Mouse (Mus musculus): ENCODE results near the gene Gramd2. TPM values are rescaled to one million over a fixed set of nuclear protein-coding genes. Genes with fewer than 3 reads are reported as not detected.

Gramd2 gene
- polyA plus RNA-seq, 2 experiments, result 0.12 TPM; not detected in 1

DNA sequence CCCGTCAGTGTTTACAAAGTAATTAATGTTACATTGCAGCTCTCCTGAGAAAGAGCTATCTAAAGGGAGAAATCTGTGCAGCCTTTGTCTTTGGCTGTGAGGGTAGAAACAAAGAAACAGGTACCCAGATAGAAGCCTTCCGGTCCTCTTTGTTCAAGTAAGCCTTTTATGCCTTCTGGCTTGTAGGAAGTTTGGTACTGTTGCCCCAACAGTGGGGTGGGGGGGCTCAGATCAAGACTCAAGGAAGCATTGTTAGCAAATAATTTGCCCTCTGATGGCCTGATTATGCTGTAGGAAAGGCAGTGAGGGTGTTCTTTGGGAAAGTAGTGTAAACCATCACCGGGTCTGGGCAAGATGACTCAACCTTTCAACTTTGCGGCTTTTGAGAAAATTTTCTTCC, 21.8 kb upstream of the Gramd2 start:
- Histone ChIP-seq H3K4me2 (ENCODE audit: low read depth) (peak overlapping the region; percentile 77), H3K27me3 (ENCODE audit: control insufficient read depth, insufficient read depth, low read length) (peaks cover 33% of the 10 kb centered on the region), H3K27ac (no peak overlapping the region), H3K9ac (replicated peaks) (no peak overlapping the region), H3K36me3 (replicated peaks; ENCODE audit: control insufficient read depth, insufficient read depth, low read depth) (no peaks in the 10 kb centered on the region), H3K4me3 (ENCODE audit: insufficient read depth in 1 of 2, low read depth in 2 of 2, low read length in 2 of 2) (peak overlapping the region; percentile 9 to 62; a peak in 3 of 4 replicates), H3K4me1 (replicated peaks; ENCODE audit: control insufficient read depth in 2 of 2, insufficient read depth in 2 of 2, low read length in 1 of 2) (peaks cover 19 to 31% of the 10 kb centered on the region in 2 experiments), H3K9me3 (ENCODE audit: control insufficient read depth, low read length) (no peaks in the 10 kb centered on the region)
- TF ChIP-seq CTCF (IDR thresholded peaks at IDR 0.05; ENCODE audit: low read depth), result no peak
- ATAC-seq (ENCODE audit: insufficient read depth) (no peak), DNase-seq (ENCODE audit: low read depth in 3 of 3, low spot score in 3 of 3) (no peak)
- 22% methylated on average over 4 of the region's 4 CpGs for WGBS (ENCODE audit: insufficient replicate concordance)

- no peaks in the 10 kb centered on the region for H3K36me3 ChIP-seq (replicated peaks; ENCODE audit: control insufficient read depth, insufficient read depth, low read depth)
- no peak overlapping the region for H3K9ac ChIP-seq (replicated peaks)
- ATAC-seq (ENCODE audit: insufficient read depth) (peak; percentile 23; the same call in 1 of the 2 replicates), DNase-seq (ENCODE audit: low read depth in 3 of 3, low spot score in 3 of 3) (peak; percentile 65 to 79 (median 65))
- H3K27ac ChIP-seq, result no peak overlapping the region
- H3K9me3 ChIP-seq (ENCODE audit: control insufficient read depth, low read length), result no peaks in the 10 kb centered on the region
- H3K4me3 ChIP-seq (ENCODE audit: insufficient read depth in 1 of 2, low read depth in 2 of 2, low read length in 2 of 2), result no peak overlapping the region
- TF ChIP-seq EP300 (IDR thresholded peaks at IDR 0.05; ENCODE audit: low read depth), result no peak
- TF ChIP-seq CTCF (IDR thresholded peaks at IDR 0.05; ENCODE audit: low read depth), result peak; percentile 94
- H3K4me2 ChIP-seq (ENCODE audit: low read depth), result peak overlapping the region; percentile 77
- WGBS (ENCODE audit: insufficient replicate concordance), result 30% methylated on average over 14 of the region's 14 CpGs
- peaks cover 12 to 22% of the 10 kb centered on the region in 2 experiments; a peak in 3 of 4 replicates for H3K4me1 ChIP-seq (replicated peaks; ENCODE audit: control insufficient read depth in 2 of 2, insufficient read depth in 2 of 2, low read length in 1 of 2)
- H3K27me3 ChIP-seq (ENCODE audit: control insufficient read depth, insufficient read depth, low read length), result peaks cover 39% of the 10 kb centered on the region
Observed at GRCm38 (mm10) chr9:59659036-59660026, 20.6 kb upstream of the Gramd2 start.

DNA sequence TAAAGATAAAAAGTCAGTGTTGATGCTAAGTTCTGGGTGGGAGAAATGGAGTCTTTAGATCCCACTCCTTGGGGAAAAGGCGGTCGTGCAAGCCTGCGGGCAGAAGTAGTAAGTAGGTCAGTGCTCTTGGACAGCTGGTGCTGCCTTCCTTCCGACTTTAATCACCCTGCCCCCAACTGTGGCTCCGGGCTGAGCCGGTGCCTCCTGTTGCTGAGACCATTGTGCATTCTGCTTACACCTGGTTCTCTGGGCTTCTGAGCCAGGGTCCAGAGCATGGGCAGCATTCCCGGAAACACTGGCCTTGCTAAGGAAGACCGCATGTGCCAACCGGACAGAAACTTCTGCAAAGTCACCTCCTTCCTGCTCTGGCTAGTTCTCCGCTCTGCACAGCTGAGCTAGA, 19.5 kb upstream of the Gramd2 start:
- H3K4me1 ChIP-seq (replicated peaks; ENCODE audit: control insufficient read depth in 2 of 2, insufficient read depth in 2 of 2, low read length in 1 of 2), result peaks cover 12 to 22% of the 10 kb centered on the region in 2 experiments; a peak in 3 of 4 replicates
- 38% methylated on average over 10 of the region's 10 CpGs for WGBS (ENCODE audit: insufficient replicate concordance)
- H3K4me2 ChIP-seq (ENCODE audit: low read depth), result no peak overlapping the region; the same call in 1 of the 2 replicates
- TF ChIP-seq CTCF (IDR thresholded peaks at IDR 0.05; ENCODE audit: low read depth) (no peak), EP300 (IDR thresholded peaks at IDR 0.05; ENCODE audit: low read depth) (no peak)
- DNase-seq (ENCODE audit: low read depth in 3 of 3, low spot score in 3 of 3) (no peak), ATAC-seq (ENCODE audit: insufficient read depth) (no peak)
- no peaks in the 10 kb centered on the region for H3K36me3 ChIP-seq (replicated peaks; ENCODE audit: control insufficient read depth, insufficient read depth, low read depth)
- H3K4me3 ChIP-seq (ENCODE audit: insufficient read depth in 1 of 2, low read depth in 2 of 2, low read length in 2 of 2), result no peak overlapping the region
- H3K27me3 ChIP-seq (ENCODE audit: control insufficient read depth, insufficient read depth, low read length), result peaks cover 39% of the 10 kb centered on the region
- no peaks in the 10 kb centered on the region for H3K9me3 ChIP-seq (ENCODE audit: control insufficient read depth, low read length)
- H3K9ac ChIP-seq (replicated peaks), result no peak overlapping the region
- no peak overlapping the region for H3K27ac ChIP-seq

- Histone ChIP-seq H3K4me1 (replicated peaks; ENCODE audit: control insufficient read depth in 2 of 2, insufficient read depth in 2 of 2, low read length in 1 of 2) (peaks cover 12 to 19% of the 10 kb centered on the region in 2 experiments; a peak in 3 of 4 replicates), H3K27ac (no peak overlapping the region), H3K9me3 (ENCODE audit: control insufficient read depth, low read length) (no peaks in the 10 kb centered on the region), H3K27me3 (ENCODE audit: control insufficient read depth, insufficient read depth, low read length) (peaks cover 34% of the 10 kb centered on the region), H3K4me3 (ENCODE audit: insufficient read depth in 1 of 2, low read depth in 2 of 2, low read length in 2 of 2) (no peak overlapping the region), H3K9ac (replicated peaks) (no peak overlapping the region), H3K36me3 (replicated peaks; ENCODE audit: control insufficient read depth, insufficient read depth, low read depth) (no peaks in the 10 kb centered on the region), H3K4me2 (ENCODE audit: low read depth) (0 out of 2 replicates have a peak overlapping the region, but pooled peaks have one; percentile 8)
- peak; percentile 60 for ATAC-seq (ENCODE audit: insufficient read depth)
- no peak for DNase-seq (ENCODE audit: low read depth in 3 of 3, low spot score in 3 of 3)
- TF ChIP-seq EP300 (IDR thresholded peaks at IDR 0.05; ENCODE audit: low read depth), result no peak
- TF ChIP-seq CTCF (IDR thresholded peaks at IDR 0.05; ENCODE audit: low read depth), result no peak
- 31% methylated on average over 6 of the region's 6 CpGs for WGBS (ENCODE audit: insufficient replicate concordance)
Observed at GRCm38 (mm10) chr9:59661298-59661975, 18.5 kb upstream of the Gramd2 start.

DNA sequence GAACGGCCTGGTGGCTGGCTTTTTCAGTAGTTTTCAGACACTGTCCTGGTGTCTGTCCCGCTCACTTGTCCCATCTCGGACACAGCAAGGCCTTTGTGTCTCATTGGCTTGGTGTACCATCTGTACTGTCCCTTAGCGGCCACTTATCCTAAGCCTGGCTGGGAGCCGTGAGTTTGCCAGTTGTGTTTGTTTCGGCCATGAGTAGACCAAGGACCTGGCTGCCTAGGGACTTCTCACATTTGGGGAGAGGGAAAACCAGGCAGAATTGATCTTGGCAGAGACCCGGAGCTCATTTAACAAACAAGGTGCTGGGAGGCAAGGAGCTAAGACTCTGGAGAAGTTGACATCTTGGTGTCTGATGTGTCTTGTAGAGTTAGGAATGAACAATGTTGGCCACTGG, 16.7 kb upstream of the Gramd2 start:
- Histone ChIP-seq H3K36me3 (replicated peaks; ENCODE audit: control insufficient read depth, insufficient read depth, low read depth) (no peaks in the 10 kb centered on the region), H3K9me3 (ENCODE audit: control insufficient read depth, low read length) (no peaks in the 10 kb centered on the region), H3K27ac (no peak overlapping the region), H3K4me1 (replicated peaks; ENCODE audit: control insufficient read depth in 2 of 2, insufficient read depth in 2 of 2, low read length in 1 of 2) (peaks cover 12 to 19% of the 10 kb centered on the region in 2 experiments; a peak in 3 of 4 replicates), H3K27me3 (ENCODE audit: control insufficient read depth, insufficient read depth, low read length) (peaks cover 19% of the 10 kb centered on the region), H3K4me3 (ENCODE audit: insufficient read depth in 1 of 2, low read depth in 2 of 2, low read length in 2 of 2) (no peak overlapping the region), H3K9ac (replicated peaks) (no peak overlapping the region), H3K4me2 (ENCODE audit: low read depth) (no peak overlapping the region)
- 74% methylated on average over 7 of the region's 7 CpGs for WGBS (ENCODE audit: insufficient replicate concordance)
- no peak for TF ChIP-seq CTCF (IDR thresholded peaks at IDR 0.05; ENCODE audit: low read depth)
- TF ChIP-seq EP300 (IDR thresholded peaks at IDR 0.05; ENCODE audit: low read depth), result no peak
- no peak for ATAC-seq (ENCODE audit: insufficient read depth)
- DNase-seq (ENCODE audit: low read depth in 3 of 3, low spot score in 3 of 3), result no peak

Data from liver, embryonic 14.5 days (tissue).